Mouse (Mus musculus): ENCODE measurements around the gene 4930568D16Rik. TPM values are rescaled to one million over a fixed set of nuclear protein-coding genes. Genes with fewer than 3 reads are reported as not detected.

4930568D16Rik gene
- polyA plus RNA-seq, 1 experiment from 2014 or later: not detected

- DNase-seq (ENCODE audit: low spot score) (no peak), ATAC-seq (replicated peaks; ENCODE audit: low FRiP score, low TSS enrichment, low read depth) (no peak)
Measured at GRCm38 (mm10) chr2:35309906-35310493, 57.5 kb downstream of the 4930568D16Rik start.

GRCm38 (mm10) chr2:35308166-35308565, 59.4 kb downstream of the 4930568D16Rik start:
- Histone ChIP-seq H3K4me2 (ENCODE audit: low read length) (no peak overlapping the region), H3K27ac (ENCODE audit: low read depth) (no peak overlapping the region), H3K4me1 (replicated peaks; ENCODE audit: control insufficient read depth, insufficient read depth, low read length) (no peaks in the 10 kb centered on the region), H3K4me3 (ENCODE audit: low read depth, low read length) (no peak overlapping the region), H3K36me3 (ENCODE audit: control insufficient read depth, insufficient read depth, low read length) (peaks cover 27% of the 10 kb centered on the region; the same call in 1 of the 2 replicates), H3K9me3 (ENCODE audit: control insufficient read depth, low read length) (no peaks in the 10 kb centered on the region), H3K27me3 (replicated peaks; ENCODE audit: control insufficient read depth, insufficient read depth, low read length) (no peaks in the 10 kb centered on the region), H3K9ac (ENCODE audit: low read length) (no peak overlapping the region)
- DNase-seq (ENCODE audit: low spot score) (no peak), ATAC-seq (replicated peaks; ENCODE audit: low FRiP score, low TSS enrichment, low read depth) (no peak)
- 28% methylated on average over 1 of the region's 1 CpGs for WGBS

More at GRCm38 (mm10) chr2:35309906-35310493, 57.5 kb downstream of the 4930568D16Rik start:
- Histone ChIP-seq H3K9me3 (ENCODE audit: control insufficient read depth, low read length) (no peaks in the 10 kb centered on the region), H3K4me3 (ENCODE audit: low read depth, low read length) (no peak overlapping the region), H3K4me1 (replicated peaks; ENCODE audit: control insufficient read depth, insufficient read depth, low read length) (0 out of 2 replicates have a peak, but pooled peaks cover 3% of the 10 kb centered on the region), H3K9ac (ENCODE audit: low read length) (no peak overlapping the region), H3K27ac (ENCODE audit: low read depth) (no peak overlapping the region), H3K4me2 (ENCODE audit: low read length) (no peak overlapping the region), H3K36me3 (ENCODE audit: control insufficient read depth, insufficient read depth, low read length) (peaks cover 16% of the 10 kb centered on the region; the same call in 1 of the 2 replicates), H3K27me3 (replicated peaks; ENCODE audit: control insufficient read depth, insufficient read depth, low read length) (no peaks in the 10 kb centered on the region)
- 86% methylated on average over 4 of the region's 4 CpGs for WGBS

Other genes starting within 250 kb of the 4930568D16Rik start
- 258 and 299 TPM in 2 replicates for gene Rab14, start 166.6 kb downstream of the 4930568D16Rik start, polyA plus RNA-seq (2014; fragmentation: Nextera tagmentation; extraction: Ambion mirVana)
- 190 and 194 TPM in 2 replicates for gene Gsn, start 111.3 kb downstream of the 4930568D16Rik start, polyA plus RNA-seq (2014; fragmentation: Nextera tagmentation; extraction: Ambion mirVana)
- 62.7 and 77.2 TPM in 2 replicates for gene Stom, start 30.8 kb downstream of the 4930568D16Rik start, polyA plus RNA-seq (2014; fragmentation: Nextera tagmentation; extraction: Ambion mirVana)
- not detected in 2 replicates for gene 4930402F06Rik, start 29.4 kb upstream of the 4930568D16Rik start, polyA plus RNA-seq (2014; fragmentation: Nextera tagmentation; extraction: Ambion mirVana)
- gene Ggta1, start 95.5 kb upstream of the 4930568D16Rik start, polyA plus RNA-seq (2014; fragmentation: Nextera tagmentation; extraction: Ambion mirVana): 20.1 and 20.8 TPM in 2 replicates
- gene Dab2ip, start 190.5 kb upstream of the 4930568D16Rik start, polyA plus RNA-seq (2014; fragmentation: Nextera tagmentation; extraction: Ambion mirVana): 43.3 and 47.8 TPM in 2 replicates

Data from intestine, embryonic 14.5 days (tissue).